Mouse (Mus musculus) embryonic facial prominence, embryonic 14.5 days (tissue): ENCODE measurements around the gene Cstf3. TPM values are rescaled to one million over a fixed set of nuclear protein-coding genes. Genes with fewer than 3 reads are reported as not detected.

Source experiments
- ATAC-seq: fragments of 200-750 bp; cut with Nextera tagmentation; 2 replicates; pipeline ENCODE4 v1.8.0; 2017; ENCODE audit warnings: low read depth, moderate number of reproducible peaks, moderate TSS enrichment
- DNase-seq: peaks from one replicate; pipeline ENCODE4 v3.0.0-alpha.2; 2015; ENCODE audit warnings: low spot score
- H3K27ac ChIP-seq: fragments of 300-500 bp; sonication (generic); replicated peaks from 2 replicates; pipeline ENCODE4 v1.5.1; 2014; ENCODE audit warnings: low read depth, mild to moderate bottlenecking, low read length, moderate library complexity
- H3K27me3 ChIP-seq: fragments of 300-500 bp; sonication (generic); replicated peaks from 2 replicates; pipeline ENCODE4 v1.6.1; 2014; ENCODE audit warnings: low read length; ENCODE audit not compliant: control insufficient read depth, insufficient read depth
- H3K36me3 ChIP-seq: fragments of 300-500 bp; sonication (generic); 2 replicates; pipeline ENCODE4 v1.6.1; 2014; ENCODE audit warnings: low read length, mixed read lengths; ENCODE audit not compliant: control insufficient read depth, insufficient read depth
- H3K4me1 ChIP-seq: fragments of 300-500 bp; sonication (generic); 2 replicates; pipeline ENCODE4 v1.6.1; 2014; ENCODE audit warnings: antibody characterized with exemption, low read length; ENCODE audit not compliant: control insufficient read depth, insufficient read depth
- H3K4me2 ChIP-seq: fragments of 300-500 bp; sonication (generic); 2 replicates; pipeline ENCODE4 v1.6.1; 2014; ENCODE audit warnings: low read depth, mild to moderate bottlenecking, low read length, moderate library complexity, mixed read lengths
- H3K4me3 ChIP-seq: fragments of 300-500 bp; sonication (generic); 2 replicates; pipeline ENCODE4 v1.5.1; 2014; ENCODE audit warnings: low read depth, mild to moderate bottlenecking, low read length
- H3K9ac ChIP-seq: fragments of 300-500 bp; sonication (generic); 2 replicates; pipeline ENCODE4 v1.6.1; 2014; ENCODE audit warnings: low read depth, mild to moderate bottlenecking, low read length, moderate library complexity, mixed read lengths
- H3K9me3 ChIP-seq: fragments of 300-500 bp; sonication (generic); 2 replicates; pipeline ENCODE4 v1.6.1; 2016; ENCODE audit warnings: low read length; ENCODE audit not compliant: control insufficient read depth
- WGBS: fragments of 180-500 bp; shearing (Covaris S2); extraction: QIAGEN DNeasy Blood & Tissue Kit; methylation state at CpG from one replicate; pipeline ENCODE4 v1.1.7; 2014; 5-methylcytosine and 5-hydroxymethylcytosine counted together
- polyA plus RNA-seq: library from polyadenylated mRNA; unstranded; fragments of >200 nt; fragmentation: Nextera tagmentation; extraction: Ambion mirVana; gene quantifications from 2 replicates; pipeline ENCODE4 v1.2.1, GENCODE M21; 2014

The Cstf3 gene
- polyA plus RNA-seq, 1 experiment from 2014 or later = 47.3 TPM

DNA sequence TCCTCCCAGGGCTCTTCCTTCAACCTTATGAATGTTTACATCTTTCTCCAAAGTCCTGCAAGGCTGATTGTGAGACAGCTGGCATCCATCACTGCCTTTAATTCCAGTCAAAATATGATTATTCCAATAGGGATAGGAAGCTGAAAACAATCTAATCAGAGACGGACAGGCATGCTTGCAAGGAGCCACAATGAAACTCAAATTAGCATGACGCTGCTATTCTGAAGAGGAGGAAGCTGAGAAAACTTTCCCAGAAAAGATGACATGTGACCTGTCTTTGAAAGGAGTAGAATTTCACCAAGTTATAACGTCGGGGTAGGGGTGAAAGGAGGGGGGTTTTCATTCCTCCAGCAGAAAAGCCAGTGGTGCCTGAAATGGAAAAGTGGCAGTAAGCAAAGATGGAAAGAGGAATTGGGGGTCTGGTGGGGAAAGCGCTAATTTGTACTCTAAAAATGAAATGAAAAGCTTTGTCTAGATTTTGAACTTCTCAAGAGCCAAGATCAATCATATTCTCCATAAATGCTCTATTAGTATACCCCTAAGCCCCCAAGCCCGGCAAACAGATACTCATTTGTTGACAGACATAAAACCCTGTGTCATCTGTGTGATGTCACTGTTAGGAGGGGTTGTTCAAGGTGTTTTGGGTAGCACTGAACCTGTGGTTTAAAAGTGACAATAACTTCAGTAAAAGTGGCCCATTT lies 120.5 kb downstream of the Cstf3 start:
- peaks cover 12% of the 10 kb centered on the region; the same call in 1 of the 2 replicates for H3K4me1 ChIP-seq
- ATAC-seq (no peak), DNase-seq (peak; percentile 31)
- H3K27me3 ChIP-seq = no peaks in the 10 kb centered on the region
- WGBS = 18% methylated on average over 6 of the region's 6 CpGs
- peaks cover 3% of the 10 kb centered on the region; the same call in 1 of the 2 replicates for H3K36me3 ChIP-seq
- no peaks in the 10 kb centered on the region for H3K9me3 ChIP-seq
- no peak overlapping the region for H3K9ac ChIP-seq
- H3K4me3 ChIP-seq = peak overlapping the region; percentile 76
- H3K4me2 ChIP-seq = peak overlapping the region; percentile 66
- H3K27ac ChIP-seq = no peak overlapping the region

GRCm38 (mm10) chr2:104711585-104712485 lies 121.5 kb downstream of the Cstf3 start, which contains the start of gene Tcp11l1:
Tcp11l1 (minus strand) TSS chr2:104712169.
- DNase-seq (peak; percentile 70), ATAC-seq (peak; percentile 95)
- Histone ChIP-seq H3K27ac (peak within 1 kb of the TSS; percentile 91), H3K4me2 (peak within 1 kb of the TSS; percentile 66), H3K27me3 (no peaks in the 10 kb centered on the region), H3K9ac (peak within 1 kb of the TSS; percentile 85), H3K9me3 (no peaks in the 10 kb centered on the region), H3K4me3 (peak within 1 kb of the TSS; percentile 76), H3K36me3 (no peaks in the 10 kb centered on the region; the same call in 1 of the 2 replicates), H3K4me1 (peaks cover 12% of the 10 kb centered on the region; the same call in 1 of the 2 replicates)
- 1% methylated on average over 33 of the region's 99 CpGs for WGBS

DNA sequence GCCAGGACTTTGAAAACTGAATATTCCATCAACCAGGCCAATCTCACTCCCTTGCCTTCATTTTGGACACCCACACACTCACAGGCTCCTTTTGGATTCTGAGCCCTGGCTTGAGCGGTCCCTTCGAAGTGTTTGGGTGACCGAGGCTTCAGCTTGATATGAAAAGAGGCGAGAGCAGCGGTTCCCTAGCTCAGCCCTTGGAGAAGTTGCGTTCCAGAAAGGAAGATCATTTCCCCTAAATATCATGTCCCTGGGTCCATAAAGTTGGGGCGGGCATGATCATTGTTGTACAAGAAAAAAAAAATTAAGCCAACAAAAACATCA lies 122.1 kb downstream of the Cstf3 start:
- H3K9ac ChIP-seq = peak overlapping the region; percentile 85
- H3K4me1 ChIP-seq = peaks cover 12% of the 10 kb centered on the region; the same call in 1 of the 2 replicates
- no peaks in the 10 kb centered on the region for H3K27me3 ChIP-seq
- no peak for DNase-seq
- no peaks in the 10 kb centered on the region; the same call in 1 of the 2 replicates for H3K36me3 ChIP-seq
- H3K9me3 ChIP-seq = no peaks in the 10 kb centered on the region
- peak; percentile 3; the same call in 1 of the 2 replicates for ATAC-seq
- H3K4me2 ChIP-seq = peak overlapping the region; percentile 66
- H3K27ac ChIP-seq = peak overlapping the region; percentile 91
- under 1% methylated on average over 7 of the region's 7 CpGs for WGBS
- peak overlapping the region; percentile 76 for H3K4me3 ChIP-seq

GRCm38 (mm10) chr2:104714254-104714691 lies 124.0 kb downstream of the Cstf3 start:
- no peaks in the 10 kb centered on the region for H3K9me3 ChIP-seq
- no peak overlapping the region for H3K9ac ChIP-seq
- H3K4me1 ChIP-seq = peaks cover 12% of the 10 kb centered on the region; the same call in 1 of the 2 replicates
- H3K4me3 ChIP-seq = no peak overlapping the region
- H3K27ac ChIP-seq = no peak overlapping the region
- no peak overlapping the region for H3K4me2 ChIP-seq
- WGBS = 41% methylated on average over 15 of the region's 15 CpGs
- H3K36me3 ChIP-seq = no peaks in the 10 kb centered on the region
- no peaks in the 10 kb centered on the region for H3K27me3 ChIP-seq
- ATAC-seq (no peak), DNase-seq (no peak)

Other genes with a start within 250 kb of the Cstf3 start
- gene D430041D05Rik, start 179.5 kb upstream of the Cstf3 start, polyA plus RNA-seq = 0.84 and 1.0 TPM in 2 replicates
- 29.7 and 33.1 TPM in 2 replicates for gene Hipk3, start 96.1 kb upstream of the Cstf3 start, polyA plus RNA-seq
- 32.6 and 35.0 TPM in 2 replicates for gene Tcp11l1, start 121.6 kb downstream of the Cstf3 start, polyA plus RNA-seq
- gene Pin1rt1, start 125.9 kb downstream of the Cstf3 start, polyA plus RNA-seq = not detected in 2 replicates
- 6.6 and 8.1 TPM in 2 replicates for gene Depdc7, start 152.4 kb downstream of the Cstf3 start, polyA plus RNA-seq
- gene Qser1, start 226.2 kb downstream of the Cstf3 start, polyA plus RNA-seq = 15.6 and 16.2 TPM in 2 replicates